Mouse (Mus musculus) embryonic fibroblast, embryonic 13.5 days (primary cell): ENCODE data around the gene Cnksr2. TPM values are rescaled to one million over a fixed set of nuclear protein-coding genes. Genes with fewer than 3 reads are reported as not detected.

Experiments
- H3K27ac ChIP-seq: 2 replicates; pipeline ENCODE4 v1.5.1; 2012; ENCODE audit warnings: low read length, control low read depth, inconsistent platforms; ENCODE audit not compliant: insufficient read depth
- H3K4me1 ChIP-seq: 2 replicates; pipeline ENCODE4 v1.6.1; 2011; ENCODE audit warnings: low read length; ENCODE audit not compliant: control insufficient read depth, insufficient read depth
- H3K4me3 ChIP-seq: 2 replicates; pipeline ENCODE4 v1.5.1; 2011; ENCODE audit warnings: mild to moderate bottlenecking, control low read depth, low read length; ENCODE audit not compliant: insufficient read depth
- CTCF ChIP-seq: IDR thresholded peaks from 2 replicates; pipeline ENCODE4 v1.5.1; 2011; ENCODE audit warnings: mild to moderate bottlenecking, control low read depth, low read length, moderate library complexity, borderline replicate concordance; ENCODE audit not compliant: insufficient read depth
- POLR2A ChIP-seq: IDR thresholded peaks from 2 replicates; pipeline ENCODE4 v1.6.1; 2011; ENCODE audit warnings: low read depth, mild to moderate bottlenecking, control low read depth, low read length, moderate library complexity
- polyA plus RNA-seq: library from polyadenylated mRNA; stranded (reverse); fragments of >200 nt; gene quantifications from 2 replicates; pipeline ENCODE4 v1.2.4, GENCODE M21; 2011; ENCODE audit warnings: low read depth; ENCODE audit not compliant: missing spikeins, insufficient read length

Gene Cnksr2
- polyA plus RNA-seq, 1 experiment: 0.65 TPM

- TF ChIP-seq CTCF (no peak), POLR2A (no peak)
- Histone ChIP-seq H3K27ac (no peak overlapping the region), H3K4me1 (no peaks in the 10 kb centered on the region), H3K4me3 (no peak overlapping the region)
Measured at GRCm38 (mm10) chrX:157818921-157819260, 224.2 kb downstream of the Cnksr2 start.

GRCm38 (mm10) chrX:157818207-157818920 lies 224.7 kb downstream of the Cnksr2 start, which contains the start of gene Klhl34:
TSS of gene Klhl34 (plus strand) at chrX:157818435.
- H3K4me3 ChIP-seq: no peak within 1 kb of the TSS
- TF ChIP-seq POLR2A (no peak), CTCF (no peak)
- no peak within 1 kb of the TSS for H3K27ac ChIP-seq
- H3K4me1 ChIP-seq: no peaks in the 10 kb centered on the region

GRCm38 (mm10) chrX:157817571-157818206 lies 225.4 kb downstream of the Cnksr2 start:
- no peaks in the 10 kb centered on the region for H3K4me1 ChIP-seq
- TF ChIP-seq POLR2A (no peak), CTCF (no peak)
- no peak overlapping the region for H3K27ac ChIP-seq
- no peak overlapping the region for H3K4me3 ChIP-seq

GRCm38 (mm10) chrX:157809721-157810120 lies 233.4 kb downstream of the Cnksr2 start:
- H3K4me1 ChIP-seq: no peaks in the 10 kb centered on the region
- TF ChIP-seq CTCF (no peak), POLR2A (no peak)
- no peak overlapping the region for H3K4me3 ChIP-seq
- no peak overlapping the region for H3K27ac ChIP-seq

GRCm38 (mm10) chrX:157801669-157802068 lies 241.4 kb downstream of the Cnksr2 start:
- TF ChIP-seq POLR2A: no peak
- TF ChIP-seq CTCF: no peak
- Histone ChIP-seq H3K4me1 (no peaks in the 10 kb centered on the region), H3K27ac (no peak overlapping the region)

More at GRCm38 (mm10) chrX:157801669-157802068, 241.4 kb downstream of the Cnksr2 start:
- no peak overlapping the region for H3K4me3 ChIP-seq

Other genes with a start within 250 kb of the Cnksr2 start
- gene Klhl34, start 224.9 kb downstream of the Cnksr2 start, polyA plus RNA-seq: not detected in 2 replicates